Comparison of ENCODE assay signal across 8 mouse cellular contexts in genomic region chr2:20672803-20673603, GRCm38 (mm10).
DNase-seq lines count a peak whose midpoint lies in the region; ATAC-seq and TF ChIP-seq lines count a peak whose summit lies in the region.
"Had no signal": no experiment of that assay in that cellular context is flagged by ENCODE, and none has a peak within 500 bp of the region (broad histone marks: within the 10 kb centered on the region; RNA-seq: fewer than 3 reads in every experiment).

No protein-coding gene starts in this region.

- no peak for ATAC-seq in G1E (ENCODE audit: extremely low read depth, insufficient number of reproducible peaks, low FRiP score, poor library complexity, severe bottlenecking)
- peak; percentile 70; the same call in 1 of the 2 replicates for ATAC-seq in hindbrain, embryonic 13.5 days (ENCODE audit: low FRiP score)
- peak; percentile 85 for ATAC-seq in megakaryocyte progenitor cell, adult 5-6 weeks (replicated peaks; ENCODE audit: poor library complexity)

- H3K27ac ChIP-seq in bone marrow, adult 2 months (ENCODE audit: control insufficient read depth, insufficient read depth, low read depth, low read length, poor library complexity) = no peak overlapping the region
- H3K27ac ChIP-seq in embryonic fibroblast, embryonic 13.5 days (ENCODE audit: insufficient read depth, low read length) = no peak overlapping the region
- H3K27ac ChIP-seq in hindbrain, embryonic 13.5 days = no peak overlapping the region
- H3K27ac ChIP-seq in small intestine, adult 2 months (ENCODE audit: insufficient read depth, low read depth, low read length) = no peak overlapping the region
- H3K27ac ChIP-seq: limb, embryonic 15.5 days had no signal

- peak; percentile 73 for TF ChIP-seq CTCF in G1E (IDR thresholded peaks at IDR 0.05; ENCODE audit: low read depth, low read length)
- peak; percentile 48 for TF ChIP-seq CTCF in bone marrow, adult 2 months (IDR thresholded peaks at IDR 0.05; ENCODE audit: control insufficient read depth, insufficient read depth, low read length)
- peak; percentile 43; the same call in 1 of the 2 replicates for TF ChIP-seq CTCF in embryonic fibroblast, embryonic 13.5 days (IDR thresholded peaks at IDR 0.05; ENCODE audit: borderline replicate concordance, insufficient read depth, low read length)
- TF ChIP-seq CTCF in small intestine, adult 2 months (IDR thresholded peaks at IDR 0.05; ENCODE audit: extremely low read depth, insufficient read length, insufficient replicate concordance, low read depth, low read length) = 0 out of 2 replicates have a peak, but pooled peaks have one; percentile 21

- no peaks in the 10 kb centered on the region for H3K4me1 ChIP-seq in G1E (ENCODE audit: insufficient read depth, low read depth, low read length)
- no peaks in the 10 kb centered on the region for H3K4me1 ChIP-seq in bone marrow, adult 2 months (ENCODE audit: control insufficient read depth, insufficient read depth, low read length)
- no peaks in the 10 kb centered on the region for H3K4me1 ChIP-seq in embryonic fibroblast, embryonic 13.5 days (ENCODE audit: control insufficient read depth, insufficient read depth, low read length)
- no peaks in the 10 kb centered on the region for H3K4me1 ChIP-seq in hindbrain, embryonic 13.5 days (replicated peaks)
- H3K4me1 ChIP-seq in small intestine, adult 2 months (ENCODE audit: control insufficient read depth, insufficient read depth, insufficient read length, low read length) = peaks cover 5% of the 10 kb centered on the region; the same call in 1 of the 2 replicates

- no peak for TF ChIP-seq POLR2A in bone marrow, adult 2 months (IDR thresholded peaks at IDR 0.05; ENCODE audit: borderline replicate concordance, control insufficient read depth, low read depth, low read length)
- TF ChIP-seq POLR2A in embryonic fibroblast, embryonic 13.5 days (IDR thresholded peaks at IDR 0.05; ENCODE audit: low read depth, low read length) = no peak
- no peak for TF ChIP-seq POLR2A in small intestine, adult 2 months (IDR thresholded peaks at IDR 0.05; ENCODE audit: low read depth, low read length)

- H3K4me2 ChIP-seq in hindbrain, embryonic 13.5 days = no peak overlapping the region
- H3K4me2 ChIP-seq: limb, embryonic 15.5 days had no signal

- no peak overlapping the region for H3K9ac ChIP-seq in hindbrain, embryonic 13.5 days
- H3K9ac ChIP-seq: limb, embryonic 15.5 days had no signal

- no peak overlapping the region for H3K4me3 ChIP-seq in G1E (ENCODE audit: low read depth, low read length)
- H3K4me3 ChIP-seq in bone marrow, adult 2 months (replicated peaks; ENCODE audit: control insufficient read depth, low read depth, low read length) = no peak overlapping the region
- H3K4me3 ChIP-seq in embryonic fibroblast, embryonic 13.5 days (ENCODE audit: insufficient read depth, low read length) = no peak overlapping the region
- no peak overlapping the region for H3K4me3 ChIP-seq in hindbrain, embryonic 13.5 days
- no peak overlapping the region for H3K4me3 ChIP-seq in small intestine, adult 2 months (ENCODE audit: low read depth, low read length)
- H3K4me3 ChIP-seq: limb, embryonic 15.5 days had no signal

- 62% methylated on average over 9 of the region's 9 CpGs for WGBS in bone marrow, adult 2 months
- 74% methylated on average over 9 of the region's 9 CpGs for WGBS in hindbrain, embryonic 13.5 days
- WGBS in small intestine, adult 2 months = 45% methylated on average over 9 of the region's 9 CpGs

- H3K36me3 ChIP-seq in G1E (replicated peaks) = no peaks in the 10 kb centered on the region
- H3K36me3 ChIP-seq in hindbrain, embryonic 13.5 days = no peaks in the 10 kb centered on the region
- no peaks in the 10 kb centered on the region for H3K36me3 ChIP-seq in small intestine, adult 2 months (ENCODE audit: control insufficient read depth, insufficient read depth, low read length)
- H3K36me3 ChIP-seq: limb, embryonic 15.5 days had no signal

- H3K9me3 ChIP-seq in G1E (replicated peaks) = no peaks in the 10 kb centered on the region
- no peaks in the 10 kb centered on the region for H3K9me3 ChIP-seq in hindbrain, embryonic 13.5 days
- H3K9me3 ChIP-seq: limb, embryonic 15.5 days had no signal

- H3K27me3 ChIP-seq in G1E (ENCODE audit: insufficient read depth, low read length) = no peaks in the 10 kb centered on the region
- no peaks in the 10 kb centered on the region for H3K27me3 ChIP-seq in hindbrain, embryonic 13.5 days
- no peaks in the 10 kb centered on the region for H3K27me3 ChIP-seq in small intestine, adult 2 months (ENCODE audit: control insufficient read depth, insufficient read depth, low read length)
- H3K27me3 ChIP-seq: limb, embryonic 15.5 days had no signal

- DNase-seq in G1E (ENCODE audit: low spot score) = peak; percentile 9
- peak; percentile 75 to 78 for DNase-seq in layer of hippocampus, postnatal 10 days (ENCODE audit: low spot score in 2 of 2)

Comparison
In these comparisons a context has a peak if more than half of its experiments do, and no peak if none do; other contexts are left out.
1. CTCF ChIP-seq: peak in every context shown above with its lines; median percentile 73 in G1E; 48 in bone marrow, adult 2 months; 43 in embryonic fibroblast, embryonic 13.5 days; 21 in small intestine, adult 2 months.